Mouse (Mus musculus): ENCODE data around the gene Myh2. TPM values are rescaled to one million over a fixed set of nuclear protein-coding genes. Genes with fewer than 3 reads are reported as not detected.

Myh2 gene
- polyA plus RNA-seq, 1 experiment = 10.5 TPM

GRCm38 (mm10) chr11:67153123-67153522, 17.7 kb upstream of the Myh2 start:
- Histone ChIP-seq H3K4me3 (ENCODE audit: insufficient read depth, low read depth, low read length) (no peak overlapping the region), H3K4me1 (ENCODE audit: control insufficient read depth, insufficient read depth, low read length) (no peaks in the 10 kb centered on the region), H3K27me3 (replicated peaks; ENCODE audit: control insufficient read depth, insufficient read depth, low read length) (no peaks in the 10 kb centered on the region; the same call in 1 of the 2 replicates), H3K36me3 (ENCODE audit: control insufficient read depth, insufficient read depth, low read length) (no peaks in the 10 kb centered on the region), H3K27ac (ENCODE audit: insufficient read depth, low read depth, low read length) (no peak overlapping the region)
- TF ChIP-seq CTCF (conservative IDR thresholded peaks at IDR 0.05; ENCODE audit: insufficient read depth, insufficient read length, low read depth, low read length) (no peak), POLR2A (IDR thresholded peaks at IDR 0.05; ENCODE audit: low read depth, low read length) (no peak)
- peak; percentile 5 for DNase-seq
- 24% methylated on average over 1 of the region's 1 CpGs for WGBS

GRCm38 (mm10) chr11:67153843-67154242, 17.0 kb upstream of the Myh2 start:
- 63% methylated on average over 1 of the region's 1 CpGs for WGBS
- Histone ChIP-seq H3K27ac (ENCODE audit: insufficient read depth, low read depth, low read length) (no peak overlapping the region), H3K27me3 (replicated peaks; ENCODE audit: control insufficient read depth, insufficient read depth, low read length) (no peaks in the 10 kb centered on the region; the same call in 1 of the 2 replicates), H3K36me3 (ENCODE audit: control insufficient read depth, insufficient read depth, low read length) (no peaks in the 10 kb centered on the region), H3K4me3 (ENCODE audit: insufficient read depth, low read depth, low read length) (no peak overlapping the region), H3K4me1 (ENCODE audit: control insufficient read depth, insufficient read depth, low read length) (no peaks in the 10 kb centered on the region)
- TF ChIP-seq POLR2A (IDR thresholded peaks at IDR 0.05; ENCODE audit: low read depth, low read length) = no peak
- no peak for TF ChIP-seq CTCF (conservative IDR thresholded peaks at IDR 0.05; ENCODE audit: insufficient read depth, insufficient read length, low read depth, low read length)
- no peak for DNase-seq

- no peaks in the 10 kb centered on the region for H3K36me3 ChIP-seq (ENCODE audit: control insufficient read depth, insufficient read depth, low read length)
- TF ChIP-seq CTCF (conservative IDR thresholded peaks at IDR 0.05; ENCODE audit: insufficient read depth, insufficient read length, low read depth, low read length) (no peak), POLR2A (IDR thresholded peaks at IDR 0.05; ENCODE audit: low read depth, low read length) (no peak)
- WGBS = 91% methylated on average over 2 of the region's 2 CpGs
Observed at GRCm38 (mm10) chr11:67155650-67156049, 15.2 kb upstream of the Myh2 start.

GRCm38 (mm10) chr11:67160131-67160530, 10.7 kb upstream of the Myh2 start:
- WGBS = 88% methylated on average over 3 of the region's 3 CpGs
- Histone ChIP-seq H3K4me3 (ENCODE audit: insufficient read depth, low read depth, low read length) (no peak overlapping the region), H3K36me3 (ENCODE audit: control insufficient read depth, insufficient read depth, low read length) (no peaks in the 10 kb centered on the region), H3K27ac (ENCODE audit: insufficient read depth, low read depth, low read length) (no peak overlapping the region), H3K27me3 (replicated peaks; ENCODE audit: control insufficient read depth, insufficient read depth, low read length) (no peaks in the 10 kb centered on the region; the same call in 1 of the 2 replicates), H3K4me1 (ENCODE audit: control insufficient read depth, insufficient read depth, low read length) (no peaks in the 10 kb centered on the region)
- no peak for TF ChIP-seq POLR2A (IDR thresholded peaks at IDR 0.05; ENCODE audit: low read depth, low read length)
- TF ChIP-seq CTCF (conservative IDR thresholded peaks at IDR 0.05; ENCODE audit: insufficient read depth, insufficient read length, low read depth, low read length) = no peak
- no peak for DNase-seq

More at GRCm38 (mm10) chr11:67155650-67156049, 15.2 kb upstream of the Myh2 start:
- DNase-seq = no peak
- no peaks in the 10 kb centered on the region; the same call in 1 of the 2 replicates for H3K27me3 ChIP-seq (replicated peaks; ENCODE audit: control insufficient read depth, insufficient read depth, low read length)
- H3K4me1 ChIP-seq (ENCODE audit: control insufficient read depth, insufficient read depth, low read length) = no peaks in the 10 kb centered on the region
- no peak overlapping the region for H3K27ac ChIP-seq (ENCODE audit: insufficient read depth, low read depth, low read length)
- H3K4me3 ChIP-seq (ENCODE audit: insufficient read depth, low read depth, low read length) = no peak overlapping the region

DNA sequence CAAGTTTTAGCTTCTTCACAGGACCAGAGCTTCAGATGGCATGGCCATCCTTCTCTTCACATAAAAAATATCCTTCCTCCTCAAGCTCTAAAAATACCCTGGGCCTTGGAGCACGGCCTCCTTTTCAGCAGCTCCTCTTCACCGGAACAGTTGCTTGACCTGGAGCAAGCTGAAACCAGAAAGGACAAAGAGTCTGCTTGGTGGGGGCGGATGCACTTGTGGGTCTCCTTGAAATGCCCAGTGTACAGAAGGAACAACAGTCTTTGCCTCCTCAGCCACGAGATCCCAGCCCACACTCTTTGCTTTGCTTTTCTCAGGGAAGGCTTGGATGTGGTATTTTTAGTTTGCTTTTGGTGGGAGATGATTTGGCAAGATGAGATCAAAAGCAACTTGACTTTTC, 7.1 kb upstream of the Myh2 start:
- TF ChIP-seq CTCF (conservative IDR thresholded peaks at IDR 0.05; ENCODE audit: insufficient read depth, insufficient read length, low read depth, low read length) (no peak), POLR2A (IDR thresholded peaks at IDR 0.05; ENCODE audit: low read depth, low read length) (no peak)
- no peak overlapping the region for H3K4me3 ChIP-seq (ENCODE audit: insufficient read depth, low read depth, low read length)
- H3K36me3 ChIP-seq (ENCODE audit: control insufficient read depth, insufficient read depth, low read length) = no peaks in the 10 kb centered on the region
- no peak for DNase-seq
- H3K27ac ChIP-seq (ENCODE audit: insufficient read depth, low read depth, low read length) = no peak overlapping the region
- H3K4me1 ChIP-seq (ENCODE audit: control insufficient read depth, insufficient read depth, low read length) = no peaks in the 10 kb centered on the region
- no peaks in the 10 kb centered on the region for H3K27me3 ChIP-seq (replicated peaks; ENCODE audit: control insufficient read depth, insufficient read depth, low read length)
- 69% methylated on average over 4 of the region's 4 CpGs for WGBS

- TF ChIP-seq CTCF (conservative IDR thresholded peaks at IDR 0.05; ENCODE audit: insufficient read depth, insufficient read length, low read depth, low read length) = no peak
- TF ChIP-seq POLR2A (IDR thresholded peaks at IDR 0.05; ENCODE audit: low read depth, low read length) = no peak
- WGBS = 28% methylated on average over 5 of the region's 5 CpGs
- H3K36me3 ChIP-seq (ENCODE audit: control insufficient read depth, insufficient read depth, low read length) = no peaks in the 10 kb centered on the region
Observed at GRCm38 (mm10) chr11:67164851-67165250, 6.0 kb upstream of the Myh2 start.

DNA sequence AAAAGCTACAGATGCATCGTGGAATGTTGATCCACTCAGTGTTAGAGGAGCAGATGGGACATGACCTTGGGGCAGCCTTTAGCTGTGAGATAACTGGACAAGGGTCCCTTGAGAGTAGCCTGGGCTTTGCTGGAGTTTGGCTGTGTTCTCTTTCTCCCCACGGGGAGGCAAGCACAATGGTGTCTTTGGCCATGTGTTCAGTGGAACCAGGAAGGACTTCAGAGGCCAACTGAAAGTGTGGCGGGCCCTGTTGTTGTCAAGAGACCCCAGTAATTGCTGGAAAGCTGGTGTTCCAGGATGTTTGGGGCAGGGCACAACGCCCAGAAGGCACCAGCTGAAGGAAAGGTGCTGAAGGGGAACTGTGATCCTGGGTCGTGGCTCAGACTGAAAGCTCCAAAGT, 1.5 kb upstream of the Myh2 start:
- TF ChIP-seq CTCF (conservative IDR thresholded peaks at IDR 0.05; ENCODE audit: insufficient read depth, insufficient read length, low read depth, low read length) = no peak
- no peak for TF ChIP-seq POLR2A (IDR thresholded peaks at IDR 0.05; ENCODE audit: low read depth, low read length)

More at GRCm38 (mm10) chr11:67164851-67165250, 6.0 kb upstream of the Myh2 start:
- no peaks in the 10 kb centered on the region for H3K27me3 ChIP-seq (replicated peaks; ENCODE audit: control insufficient read depth, insufficient read depth, low read length)
- no peaks in the 10 kb centered on the region for H3K4me1 ChIP-seq (ENCODE audit: control insufficient read depth, insufficient read depth, low read length)
- no peak overlapping the region for H3K27ac ChIP-seq (ENCODE audit: insufficient read depth, low read depth, low read length)
- no peak for DNase-seq
- no peak overlapping the region for H3K4me3 ChIP-seq (ENCODE audit: insufficient read depth, low read depth, low read length)

More for the DNA sequence above, 1.5 kb upstream of the Myh2 start:
- H3K4me1 ChIP-seq (ENCODE audit: control insufficient read depth, insufficient read depth, low read length) = no peaks in the 10 kb centered on the region
- H3K27me3 ChIP-seq (replicated peaks; ENCODE audit: control insufficient read depth, insufficient read depth, low read length) = no peaks in the 10 kb centered on the region; the same call in 1 of the 2 replicates
- H3K36me3 ChIP-seq (ENCODE audit: control insufficient read depth, insufficient read depth, low read length) = no peaks in the 10 kb centered on the region
- no peak for DNase-seq
- no peak overlapping the region for H3K27ac ChIP-seq (ENCODE audit: insufficient read depth, low read depth, low read length)
- 49% methylated on average over 5 of the region's 5 CpGs for WGBS
- no peak overlapping the region for H3K4me3 ChIP-seq (ENCODE audit: insufficient read depth, low read depth, low read length)
